23 mouse cellular contexts compared by ENCODE assay signal in the genomic region with DNA sequence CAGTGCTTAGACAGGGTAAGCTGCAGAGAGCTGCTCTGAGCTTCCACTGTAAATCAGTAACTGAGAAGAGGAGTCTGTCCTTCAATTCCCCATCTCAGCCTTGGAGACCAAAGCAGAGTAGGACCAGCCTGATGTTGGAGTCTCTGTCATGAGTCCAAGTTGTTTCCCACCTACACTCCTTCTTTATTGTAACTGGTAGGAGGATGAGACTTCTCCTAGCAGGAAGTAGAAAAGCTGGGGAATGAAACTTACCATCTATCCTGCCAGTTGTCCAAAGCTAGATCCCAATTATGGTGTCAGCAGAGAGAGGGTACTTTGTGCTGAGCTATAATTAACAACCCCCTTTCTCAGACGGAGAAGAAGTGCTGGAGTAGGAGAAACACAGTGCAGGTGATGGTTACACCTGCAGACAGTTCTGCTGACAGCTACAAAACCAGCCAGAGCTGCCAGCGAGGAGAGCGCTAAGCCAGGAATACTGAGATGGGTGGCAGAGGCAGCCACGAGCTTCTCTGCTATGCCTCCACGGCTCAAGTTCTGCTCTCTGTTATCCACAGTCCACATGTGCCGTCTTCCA.
A peak's percentile ranks its signal among the peaks of the same experiment; 100 is the strongest.
DNase-seq lines count a peak whose midpoint lies in the region; ATAC-seq and TF ChIP-seq lines count a peak whose summit lies in the region.
"Had no signal": no experiment of that assay in that cellular context is flagged by ENCODE, and none has a peak within 500 bp of the region (broad histone marks: within the 10 kb centered on the region; RNA-seq: fewer than 3 reads in every experiment).

No protein-coding gene starts in this region.

- no peaks in the 10 kb centered on the region for H3K9me3 ChIP-seq in midbrain, embryonic 15.5 days
- H3K9me3 ChIP-seq: embryonic facial prominence, embryonic 15.5 days; forebrain, embryonic 10.5 days; heart, embryonic 13.5 days; hindbrain, embryonic 15.5 days had no signal

- no peaks in the 10 kb centered on the region for H3K36me3 ChIP-seq in midbrain, embryonic 15.5 days (replicated peaks)
- H3K36me3 ChIP-seq: embryonic facial prominence, embryonic 15.5 days; forebrain, embryonic 10.5 days; heart, embryonic 13.5 days; hindbrain, embryonic 15.5 days had no signal

- H3K4me3 ChIP-seq in left cerebral cortex, adult 2 months: no peak overlapping the region
- H3K4me3 ChIP-seq in olfactory bulb, adult 2 months (ENCODE audit: insufficient read depth, low read depth, low read length): no peak overlapping the region
- no peak overlapping the region for H3K4me3 ChIP-seq in midbrain, embryonic 15.5 days
- H3K4me3 ChIP-seq: embryonic facial prominence, embryonic 15.5 days; erythroblast, embryonic 14.5 days; forebrain, embryonic 10.5 days; gastrocnemius, adult 2 months; heart, embryonic 13.5 days; hindbrain, embryonic 15.5 days had no signal

- WGBS in olfactory bulb, adult 2 months: 43% methylated on average over 6 of the region's 6 CpGs
- 86% methylated on average over 6 of the region's 6 CpGs for WGBS in midbrain, embryonic 15.5 days

- peak overlapping the region; percentile 66 for H3K27ac ChIP-seq in left cerebral cortex, adult 2 months
- peak overlapping the region; percentile 77 for H3K27ac ChIP-seq in olfactory bulb, adult 2 months (ENCODE audit: insufficient read depth, low read depth, low read length)
- H3K27ac ChIP-seq in midbrain, embryonic 15.5 days: no peak overlapping the region
- H3K27ac ChIP-seq: embryonic facial prominence, embryonic 15.5 days; forebrain, embryonic 10.5 days; gastrocnemius, adult 2 months; heart, embryonic 13.5 days; hindbrain, embryonic 15.5 days had no signal

- intact Hi-C loops in left cerebral cortex, adult 2 months (cut with DNase I): loop anchor here (10.0 kb wide), 1 partner anchor 175 kb away; no protein-coding TSS in a partner anchor
- intact Hi-C loops in left cerebral cortex, postnatal 14 days (cut with DNase I): loop anchor here (10.0 kb wide), 1 partner anchor 165 kb away; no protein-coding TSS in a partner anchor

- H3K4me2 ChIP-seq in midbrain, embryonic 15.5 days: no peak overlapping the region
- H3K4me2 ChIP-seq: embryonic facial prominence, embryonic 15.5 days; heart, embryonic 13.5 days; hindbrain, embryonic 15.5 days had no signal

- no peak overlapping the region for H3K9ac ChIP-seq in midbrain, embryonic 15.5 days
- H3K9ac ChIP-seq: embryonic facial prominence, embryonic 15.5 days; heart, embryonic 13.5 days; hindbrain, embryonic 15.5 days had no signal

- no peak for TF ChIP-seq POLR2A in olfactory bulb, adult 2 months (IDR thresholded peaks at IDR 0.05; ENCODE audit: insufficient read depth, low read depth, low read length)

- peak; percentile 35 to 44 for DNase-seq in frontal cortex, postnatal 36 days (ENCODE audit: low spot score in 2 of 2)
- DNase-seq in frontal cortex, postnatal 25 days (ENCODE audit: low spot score in 2 of 2): no peak
- peak in 1 of 2 experiments; percentile 48 for DNase-seq in left cerebral cortex, adult 2 months (ENCODE audit: extremely low spot score in 1 of 2, low spot score in 2 of 2)
- no peak for DNase-seq in left cerebral cortex, postnatal 14 days (ENCODE audit: low spot score in 2 of 2)
- DNase-seq in brain, adult 2 months (ENCODE audit: low read depth, low spot score): peak; percentile 76
- DNase-seq: adrenal gland, postnatal 14 days; cerebellum, adult 18-20 months; cerebellum, postnatal 14 days; embryo, embryonic 11 days; gastrocnemius, adult 2 months; gastrocnemius, postnatal 25 days; heart, postnatal 36 days had no signal

- no peaks in the 10 kb centered on the region for H3K27me3 ChIP-seq in midbrain, embryonic 15.5 days (replicated peaks)
- H3K27me3 ChIP-seq: CH12.LX; embryonic facial prominence, embryonic 15.5 days; heart, embryonic 13.5 days; hindbrain, embryonic 15.5 days; Patski had no signal

- H3K4me1 ChIP-seq in olfactory bulb, adult 2 months (ENCODE audit: control insufficient read depth, insufficient read depth, low read length): peaks cover 19% of the 10 kb centered on the region
- peaks cover 4% of the 10 kb centered on the region; the same call in 1 of the 2 replicates for H3K4me1 ChIP-seq in midbrain, embryonic 15.5 days
- H3K4me1 ChIP-seq: embryonic facial prominence, embryonic 15.5 days had no signal

- no peak for ATAC-seq in midbrain, embryonic 15.5 days (replicated peaks)
- ATAC-seq: activated CD4-positive, CD25-positive, alpha-beta regulatory T cell, adult 4 months; forebrain, embryonic 14.5 days; Patski had no signal

- TF ChIP-seq CTCF in left cerebral cortex, adult 2 months (IDR thresholded peaks at IDR 0.05): no peak
- TF ChIP-seq CTCF in olfactory bulb, adult 2 months (IDR thresholded peaks at IDR 0.05; ENCODE audit: insufficient read depth, low read depth, low read length): no peak

Comparison
In these comparisons a context has a peak if more than half of its experiments do, and no peak if none do; other contexts are left out.
1. DNase-seq: peak in frontal cortex, postnatal 36 days (2 of 2) and brain, adult 2 months (single experiment); none in frontal cortex, postnatal 25 days (0 of 2) and left cerebral cortex, postnatal 14 days (0 of 2).